Mouse (Mus musculus) midbrain, embryonic 13.5 days (tissue): ENCODE measurements at regions not wholly inside any gene's neighbourhood (a gene's known extent, or its start where the extent isn't known, plus 50 kb on each side); places are given as distances from the start of the nearest gene placed in this dataset.

ENCODE experiments used
- ATAC-seq: fragments of 200-750 bp; cut with Nextera tagmentation; 2 replicates; pipeline ENCODE4 v1.8.0; 2017; ENCODE audit warnings: mild to moderate bottlenecking, moderate TSS enrichment, moderate library complexity
- H3K27ac ChIP-seq: fragments of 300-500 bp; sonication (generic); 2 replicates; pipeline ENCODE4 v1.5.1; 2015; ENCODE audit warnings: inconsistent platforms, mild to moderate bottlenecking, moderate library complexity
- H3K27me3 ChIP-seq: fragments of 300-500 bp; sonication (generic); 2 replicates; pipeline ENCODE4 v1.6.1; 2015; ENCODE audit warnings: mild to moderate bottlenecking, inconsistent platforms
- H3K36me3 ChIP-seq: fragments of 300-500 bp; sonication (generic); 2 replicates; pipeline ENCODE4 v1.6.1; 2015; ENCODE audit warnings: mild to moderate bottlenecking, inconsistent platforms
- H3K4me1 ChIP-seq: fragments of 300-500 bp; sonication (generic); replicated peaks from 2 replicates; pipeline ENCODE4 v1.6.1; 2015; ENCODE audit warnings: inconsistent platforms
- H3K4me2 ChIP-seq: fragments of 300-500 bp; sonication (generic); replicated peaks from 2 replicates; pipeline ENCODE4 v1.6.1; 2015; ENCODE audit warnings: moderate library complexity, mild to moderate bottlenecking, inconsistent platforms
- H3K4me3 ChIP-seq: fragments of 300-500 bp; sonication (generic); replicated peaks from 2 replicates; pipeline ENCODE4 v1.5.1; 2015; ENCODE audit warnings: mild to moderate bottlenecking, inconsistent platforms
- H3K9ac ChIP-seq: fragments of 300-500 bp; sonication (generic); replicated peaks from 2 replicates; pipeline ENCODE4 v1.6.1; 2015; ENCODE audit warnings: mild to moderate bottlenecking, inconsistent platforms
- H3K9me3 ChIP-seq: fragments of 300-500 bp; sonication (generic); 2 replicates; pipeline ENCODE4 v1.6.1; 2016; ENCODE audit warnings: mild to moderate bottlenecking, inconsistent platforms
- WGBS: fragments of 180-500 bp; shearing (Covaris S2); methylation state at CpG from one replicate; pipeline ENCODE4 v1.1.7; 2015; 5-methylcytosine and 5-hydroxymethylcytosine counted together

DNA sequence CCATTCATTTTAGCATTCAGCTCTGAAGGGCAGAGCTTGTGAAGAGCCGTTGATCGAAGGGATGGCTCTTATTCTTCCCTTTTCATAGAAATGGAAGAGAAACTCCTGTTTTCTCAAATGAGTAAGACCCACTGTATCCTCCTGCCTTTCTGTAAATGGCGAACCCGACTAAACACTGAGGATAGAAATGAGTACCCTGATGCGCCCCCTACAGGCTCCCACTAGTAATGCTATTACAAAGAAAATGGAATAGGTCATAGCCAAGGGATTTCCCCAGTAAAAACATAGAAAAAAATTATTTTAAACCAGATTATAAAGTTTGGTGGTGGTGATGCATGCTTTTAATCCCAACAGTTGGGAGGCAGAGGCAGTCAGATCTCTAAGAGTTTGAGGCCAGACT lies 162.1 kb downstream of the Etnk1 start:
- ATAC-seq = no peak
- Histone ChIP-seq H3K9me3 (no peaks in the 10 kb centered on the region), H3K9ac (no peak overlapping the region), H3K4me3 (no peak overlapping the region), H3K27ac (no peak overlapping the region), H3K4me1 (peaks cover 5% of the 10 kb centered on the region), H3K4me2 (no peak overlapping the region), H3K27me3 (no peaks in the 10 kb centered on the region), H3K36me3 (no peaks in the 10 kb centered on the region)
- WGBS = 78% methylated on average over 5 of the region's 5 CpGs

DNA sequence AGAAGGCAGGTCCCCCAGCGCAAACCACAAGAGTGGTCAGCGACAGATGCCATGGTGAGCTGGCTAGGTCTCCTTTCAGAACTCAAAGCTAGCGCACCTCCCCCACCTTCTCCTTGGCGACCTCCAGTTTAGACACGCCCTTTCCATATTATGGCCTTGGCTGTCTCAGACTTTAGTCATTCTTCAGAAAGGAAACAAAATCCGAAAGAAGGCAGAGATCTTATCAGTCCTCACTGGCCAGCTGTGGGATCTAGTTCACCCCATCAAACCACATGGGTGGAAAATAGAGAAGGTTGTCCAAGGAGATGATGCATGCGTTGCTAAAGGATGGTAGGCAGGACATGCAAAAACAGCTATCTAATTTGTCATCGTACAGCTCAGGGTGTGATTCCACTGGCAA lies 166.5 kb downstream of the Etnk1 start:
- Histone ChIP-seq H3K4me3 (no peak overlapping the region), H3K4me1 (no peaks in the 10 kb centered on the region), H3K9ac (no peak overlapping the region), H3K9me3 (no peaks in the 10 kb centered on the region), H3K4me2 (no peak overlapping the region), H3K36me3 (no peaks in the 10 kb centered on the region), H3K27me3 (no peaks in the 10 kb centered on the region), H3K27ac (no peak overlapping the region)
- no peak for ATAC-seq
- WGBS = 93% methylated on average over 8 of the region's 8 CpGs

DNA sequence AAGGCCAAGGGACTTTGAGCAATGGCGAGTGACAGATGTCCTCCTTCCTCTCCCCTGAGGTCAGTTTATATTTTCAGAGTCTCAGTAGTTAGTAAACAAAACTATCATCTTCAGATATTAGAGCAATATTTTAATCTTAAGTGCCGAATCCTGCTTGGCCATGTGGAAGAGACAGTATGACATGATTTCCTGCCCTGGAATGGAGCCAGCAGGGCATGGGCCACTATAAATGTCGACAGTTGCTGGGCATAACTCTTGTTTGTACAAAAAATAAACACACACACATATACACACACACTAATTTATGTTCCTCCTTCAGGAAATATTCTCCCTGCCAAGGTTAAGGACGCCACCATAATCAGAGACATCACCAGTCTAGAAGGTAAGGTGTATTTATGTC lies 169.6 kb downstream of the Etnk1 start:
- WGBS = 86% methylated on average over 4 of the region's 4 CpGs

DNA sequence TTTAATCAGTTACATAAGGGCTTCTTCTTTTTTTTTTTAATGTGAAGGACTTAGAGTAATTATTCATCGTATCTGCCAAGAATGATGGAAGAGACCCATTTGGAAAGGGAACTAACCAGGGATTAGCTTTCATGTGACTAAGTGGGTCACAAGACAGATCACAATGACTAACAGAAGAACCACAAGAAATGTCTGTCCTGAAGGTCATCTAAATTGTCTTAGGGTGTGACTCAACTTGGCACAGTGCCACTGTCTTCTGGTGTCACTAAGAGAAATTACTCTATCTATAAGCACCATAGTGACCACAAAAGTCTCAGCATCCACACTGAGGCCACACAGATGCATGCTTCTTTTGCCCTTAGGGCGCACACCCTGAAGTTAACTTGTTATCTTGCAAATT lies 182.0 kb downstream of the Etnk1 start:
- Histone ChIP-seq H3K4me1 (no peaks in the 10 kb centered on the region), H3K36me3 (no peaks in the 10 kb centered on the region), H3K9ac (no peak overlapping the region), H3K27me3 (no peaks in the 10 kb centered on the region), H3K9me3 (no peaks in the 10 kb centered on the region), H3K4me3 (no peak overlapping the region), H3K27ac (no peak overlapping the region), H3K4me2 (no peak overlapping the region)
- WGBS = 94% methylated on average over 2 of the region's 2 CpGs
- no peak for ATAC-seq

More for the DNA sequence above, 169.6 kb downstream of the Etnk1 start:
- no peak for ATAC-seq
- no peak overlapping the region for H3K27ac ChIP-seq
- no peaks in the 10 kb centered on the region for H3K27me3 ChIP-seq
- H3K9me3 ChIP-seq = no peaks in the 10 kb centered on the region
- no peaks in the 10 kb centered on the region for H3K36me3 ChIP-seq
- no peak overlapping the region for H3K9ac ChIP-seq
- H3K4me2 ChIP-seq = no peak overlapping the region
- no peaks in the 10 kb centered on the region for H3K4me1 ChIP-seq
- no peak overlapping the region for H3K4me3 ChIP-seq

DNA sequence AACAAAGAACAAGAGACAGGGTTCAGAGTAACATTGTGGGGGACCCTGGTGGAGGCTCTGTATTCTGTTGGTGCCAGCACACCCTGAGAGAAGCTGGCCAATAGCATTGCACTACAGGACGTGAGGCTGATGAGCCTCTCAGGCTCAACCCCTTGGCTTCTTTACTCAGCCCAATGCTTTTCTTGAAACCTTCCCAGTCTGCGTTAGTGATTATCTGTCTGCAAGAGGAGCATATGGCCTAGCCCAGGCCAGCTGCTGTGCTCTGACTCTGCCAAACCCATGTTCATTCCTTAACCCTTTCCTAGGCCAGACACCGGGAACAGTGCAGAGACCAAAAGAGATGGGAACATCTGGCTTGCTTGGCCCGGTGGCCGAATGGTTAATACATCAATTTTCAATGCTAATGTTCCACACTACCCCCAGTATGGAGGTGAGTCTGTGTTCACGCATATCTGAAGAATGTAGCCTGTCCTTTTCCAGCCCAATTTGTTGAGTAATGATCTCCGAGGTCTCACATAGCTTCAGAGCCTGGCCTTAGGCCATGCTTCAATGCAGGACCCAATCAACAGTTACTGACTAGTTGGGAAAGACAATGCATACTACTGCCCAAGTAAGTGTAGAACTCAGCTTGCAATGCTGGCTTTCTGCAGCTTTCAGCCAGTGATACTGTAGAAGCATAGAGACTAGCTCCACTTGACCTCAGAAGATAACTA lies 192.5 kb downstream of the Etnk1 start:
- H3K4me3 ChIP-seq = no peak overlapping the region
- ATAC-seq = peak; percentile 86
- H3K9me3 ChIP-seq = peaks cover 6% of the 10 kb centered on the region; the same call in 1 of the 2 replicates
- H3K4me2 ChIP-seq = no peak overlapping the region
- 64% methylated on average over 7 of the region's 7 CpGs for WGBS
- 0 out of 2 replicates have a peak overlapping the region, but pooled peaks have one; percentile 35 for H3K27ac ChIP-seq
- H3K4me1 ChIP-seq = peaks cover 7% of the 10 kb centered on the region; the same call in 1 of the 2 replicates
- no peaks in the 10 kb centered on the region for H3K36me3 ChIP-seq
- no peaks in the 10 kb centered on the region for H3K27me3 ChIP-seq
- H3K9ac ChIP-seq = no peak overlapping the region

DNA sequence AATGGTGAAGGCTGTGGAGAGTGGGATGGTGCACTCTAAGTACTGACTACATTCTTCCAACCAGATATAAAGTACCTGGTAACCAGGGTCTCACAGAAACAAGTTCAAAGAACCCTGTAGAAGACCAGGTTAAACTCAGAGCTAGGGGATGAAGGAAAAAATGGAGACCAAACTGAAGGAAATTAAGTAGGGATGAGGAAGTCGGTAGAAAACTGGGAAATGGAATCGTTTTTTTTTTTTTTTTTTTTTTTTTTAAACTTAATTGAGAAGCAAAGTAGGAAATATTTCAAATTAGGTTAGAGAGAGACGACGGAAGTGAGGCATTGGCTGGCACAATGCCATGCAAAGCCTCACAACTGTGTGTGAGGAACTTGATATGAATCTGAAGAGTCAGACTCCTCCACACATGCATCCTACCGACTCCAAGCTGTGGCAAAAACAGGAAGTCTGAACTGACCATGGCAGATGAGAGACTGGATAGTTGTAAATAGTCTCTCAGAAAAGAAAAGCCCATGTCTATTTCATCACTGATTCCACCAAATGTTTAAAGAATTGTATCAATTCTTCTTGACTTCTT lies 194.2 kb downstream of the Etnk1 start:
- no peak for ATAC-seq
- H3K36me3 ChIP-seq = no peaks in the 10 kb centered on the region
- WGBS = 84% methylated on average over 5 of the region's 5 CpGs
- H3K4me1 ChIP-seq = peaks cover 7% of the 10 kb centered on the region; the same call in 1 of the 2 replicates
- peaks cover 6% of the 10 kb centered on the region; the same call in 1 of the 2 replicates for H3K9me3 ChIP-seq
- no peak overlapping the region for H3K4me3 ChIP-seq
- no peak overlapping the region for H3K27ac ChIP-seq
- H3K9ac ChIP-seq = no peak overlapping the region
- H3K4me2 ChIP-seq = no peak overlapping the region
- H3K27me3 ChIP-seq = no peaks in the 10 kb centered on the region

DNA sequence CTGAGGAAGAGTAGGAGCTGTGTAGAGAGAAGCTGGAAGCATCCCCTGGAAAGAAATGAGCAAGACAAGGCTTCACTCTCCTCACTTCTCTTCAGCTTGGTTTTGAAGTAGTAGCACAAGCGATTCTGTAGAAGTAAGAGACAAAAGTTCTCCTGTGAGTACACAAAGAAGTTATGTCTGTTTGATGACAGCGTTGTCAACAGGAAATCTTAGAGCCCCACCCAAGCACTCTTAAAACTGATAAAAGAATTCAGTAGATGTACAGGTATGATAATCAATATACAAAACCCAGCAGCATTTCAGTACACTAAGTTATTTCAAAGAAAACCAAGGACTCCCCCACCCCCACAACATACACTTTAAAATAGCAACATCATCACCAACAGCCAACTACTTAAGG lies 194.9 kb downstream of the Etnk1 start:
- no peaks in the 10 kb centered on the region for H3K27me3 ChIP-seq
- no peak overlapping the region for H3K9ac ChIP-seq
- no peak overlapping the region for H3K4me3 ChIP-seq
- H3K9me3 ChIP-seq = peaks cover 6% of the 10 kb centered on the region; the same call in 1 of the 2 replicates
- H3K27ac ChIP-seq = no peak overlapping the region
- no peak for ATAC-seq
- no peaks in the 10 kb centered on the region for H3K36me3 ChIP-seq
- H3K4me1 ChIP-seq = peaks cover 7% of the 10 kb centered on the region; the same call in 1 of the 2 replicates
- no peak overlapping the region for H3K4me2 ChIP-seq
- WGBS = 97% methylated on average over 2 of the region's 2 CpGs

DNA sequence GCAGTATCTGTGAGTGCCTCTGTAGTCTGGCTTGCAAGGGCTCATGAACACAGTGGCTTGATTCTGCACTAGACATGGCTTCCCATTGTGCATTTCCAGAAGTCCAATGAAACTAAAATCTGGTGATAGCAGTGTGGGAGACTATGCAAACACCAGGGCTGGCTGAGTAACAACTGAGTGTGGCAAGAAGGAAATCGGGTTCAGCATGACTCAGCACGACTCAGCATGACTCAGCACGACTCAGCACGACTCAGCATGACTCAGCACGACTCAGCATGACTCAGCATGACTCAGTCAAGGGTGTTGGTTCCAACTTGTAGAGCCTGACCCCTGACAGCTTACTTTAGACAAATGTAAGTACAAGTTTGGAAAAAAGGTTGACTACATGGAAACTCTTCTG lies 198.8 kb downstream of the Etnk1 start:
- Histone ChIP-seq H3K27me3 (no peaks in the 10 kb centered on the region), H3K36me3 (no peaks in the 10 kb centered on the region), H3K4me1 (peaks cover 11% of the 10 kb centered on the region), H3K9me3 (no peaks in the 10 kb centered on the region), H3K27ac (no peak overlapping the region), H3K9ac (no peak overlapping the region), H3K4me2 (no peak overlapping the region), H3K4me3 (no peak overlapping the region)
- ATAC-seq = no peak
- 87% methylated on average over 5 of the region's 5 CpGs for whole genome bisulfite sequencing

DNA sequence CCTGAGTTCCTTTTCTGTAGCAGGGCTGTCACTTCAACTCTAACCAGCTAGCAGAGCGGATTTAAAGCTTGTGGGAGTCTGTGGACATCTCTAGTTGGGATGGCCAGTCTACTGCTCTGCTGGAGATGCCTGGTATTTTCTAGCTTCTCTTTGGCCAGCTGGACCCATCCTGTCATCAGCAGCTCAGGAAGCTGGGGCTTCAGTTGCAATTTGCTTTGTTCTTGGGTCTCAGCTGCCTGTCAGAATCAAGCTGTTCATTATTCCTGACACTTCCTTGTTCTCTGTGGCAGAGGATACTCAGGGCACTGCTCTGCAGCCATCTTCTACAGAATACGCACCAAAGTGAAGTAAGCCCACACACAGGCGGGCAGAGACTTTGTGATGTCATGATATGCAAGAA lies 200.8 kb downstream of the Etnk1 start:
- 50% methylated on average over 3 of the region's 3 CpGs for WGBS
- no peaks in the 10 kb centered on the region for H3K36me3 ChIP-seq
- H3K4me3 ChIP-seq = no peak overlapping the region
- H3K9me3 ChIP-seq = no peaks in the 10 kb centered on the region
- no peak overlapping the region for H3K9ac ChIP-seq
- ATAC-seq = no peak
- H3K27me3 ChIP-seq = no peaks in the 10 kb centered on the region
- no peak overlapping the region for H3K4me2 ChIP-seq
- peaks cover 20% of the 10 kb centered on the region for H3K4me1 ChIP-seq
- no peak overlapping the region; the same call in 1 of the 2 replicates for H3K27ac ChIP-seq

DNA sequence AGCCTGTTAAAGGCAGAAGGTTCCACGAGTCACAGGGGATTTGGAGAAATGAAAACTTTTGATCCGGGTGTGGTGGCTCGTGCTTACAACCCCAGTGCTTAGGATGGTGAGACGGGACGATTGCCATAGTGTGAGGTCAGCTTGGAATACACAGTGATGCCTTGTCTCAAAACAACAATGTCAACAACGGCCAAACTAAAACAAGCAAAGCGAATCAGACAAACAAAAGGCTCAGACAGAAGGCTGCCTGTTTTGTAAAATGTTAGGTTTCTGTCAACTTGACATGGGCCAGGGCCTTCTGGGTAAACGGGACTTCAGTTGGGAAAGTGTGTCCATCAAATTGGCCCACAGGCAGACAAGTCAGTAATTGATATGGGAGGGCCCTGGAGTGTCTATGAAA lies 201.6 kb downstream of the Etnk1 start:
- no peaks in the 10 kb centered on the region for H3K27me3 ChIP-seq
- H3K4me1 ChIP-seq = peaks cover 22% of the 10 kb centered on the region
- H3K9ac ChIP-seq = no peak overlapping the region
- ATAC-seq = no peak
- no peaks in the 10 kb centered on the region for H3K9me3 ChIP-seq
- H3K27ac ChIP-seq = no peak overlapping the region
- no peak overlapping the region for H3K4me2 ChIP-seq
- no peak overlapping the region for H3K4me3 ChIP-seq
- WGBS = 80% methylated on average over 8 of the region's 8 CpGs
- no peaks in the 10 kb centered on the region for H3K36me3 ChIP-seq

DNA sequence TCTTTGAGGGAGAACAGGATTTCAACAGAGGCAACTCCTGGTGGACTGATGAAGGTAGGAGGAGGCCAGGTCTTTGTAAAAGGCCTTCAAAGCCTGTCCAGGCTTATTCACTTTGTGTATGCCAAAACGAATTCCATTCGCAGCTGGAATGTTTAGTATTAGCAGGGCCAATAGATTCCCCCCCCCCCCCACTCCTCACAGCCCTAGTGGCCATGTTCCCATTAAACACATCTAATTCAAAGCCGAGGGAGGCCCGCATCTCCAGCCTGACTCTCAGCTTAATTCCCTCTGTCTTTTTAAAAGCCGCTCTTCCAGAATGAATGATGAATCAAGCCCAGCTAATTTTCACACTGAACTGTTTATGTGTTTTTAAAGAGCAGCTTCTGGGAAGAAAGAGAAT lies 205.5 kb downstream of the Etnk1 start:
- ATAC-seq = no peak
- no peaks in the 10 kb centered on the region for H3K27me3 ChIP-seq
- WGBS = 5% methylated on average over 5 of the region's 5 CpGs
- no peak overlapping the region for H3K4me2 ChIP-seq
- H3K9me3 ChIP-seq = no peaks in the 10 kb centered on the region
- H3K9ac ChIP-seq = no peak overlapping the region
- no peak overlapping the region for H3K27ac ChIP-seq
- H3K4me1 ChIP-seq = peaks cover 18% of the 10 kb centered on the region
- H3K36me3 ChIP-seq = no peaks in the 10 kb centered on the region
- no peak overlapping the region for H3K4me3 ChIP-seq

DNA sequence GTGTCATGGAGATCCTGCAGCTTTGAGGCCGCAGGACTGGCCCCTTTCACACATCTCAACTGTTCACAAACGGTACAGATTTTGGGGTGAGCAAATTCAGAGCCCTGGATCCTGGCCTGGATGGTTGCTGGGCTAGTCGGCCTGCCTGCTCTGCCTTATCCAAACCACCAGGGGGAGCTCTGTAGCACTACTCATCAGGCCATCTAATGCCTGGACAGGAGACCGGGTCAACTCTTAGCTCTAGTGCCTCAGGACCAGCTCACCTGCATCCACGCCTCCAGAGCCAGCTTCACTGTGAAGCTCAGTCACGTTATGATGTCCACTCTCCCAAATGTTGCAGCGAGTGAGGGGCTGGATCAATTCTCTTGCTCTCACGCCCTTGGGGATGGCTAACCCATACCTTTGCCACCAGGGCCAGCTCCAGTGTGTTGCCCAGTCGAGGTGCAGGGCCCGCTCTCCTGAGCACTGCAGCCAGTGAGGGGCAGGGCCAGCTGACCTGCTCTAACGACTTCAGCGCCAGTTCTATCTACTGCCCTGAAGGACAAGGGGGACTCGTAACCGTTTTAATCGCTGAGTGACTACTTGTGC lies 206.8 kb downstream of the Etnk1 start:
- Histone ChIP-seq H3K36me3 (no peaks in the 10 kb centered on the region), H3K27ac (no peak overlapping the region), H3K4me2 (no peak overlapping the region), H3K4me1 (peaks cover 11% of the 10 kb centered on the region), H3K27me3 (no peaks in the 10 kb centered on the region), H3K4me3 (no peak overlapping the region), H3K9ac (no peak overlapping the region), H3K9me3 (no peaks in the 10 kb centered on the region)
- WGBS = 66% methylated on average over 15 of the region's 15 CpGs
- no peak for ATAC-seq
